Mouse (Mus musculus): ENCODE measurements around the gene Ptgfrn.

Ptgfrn gene

DNA sequence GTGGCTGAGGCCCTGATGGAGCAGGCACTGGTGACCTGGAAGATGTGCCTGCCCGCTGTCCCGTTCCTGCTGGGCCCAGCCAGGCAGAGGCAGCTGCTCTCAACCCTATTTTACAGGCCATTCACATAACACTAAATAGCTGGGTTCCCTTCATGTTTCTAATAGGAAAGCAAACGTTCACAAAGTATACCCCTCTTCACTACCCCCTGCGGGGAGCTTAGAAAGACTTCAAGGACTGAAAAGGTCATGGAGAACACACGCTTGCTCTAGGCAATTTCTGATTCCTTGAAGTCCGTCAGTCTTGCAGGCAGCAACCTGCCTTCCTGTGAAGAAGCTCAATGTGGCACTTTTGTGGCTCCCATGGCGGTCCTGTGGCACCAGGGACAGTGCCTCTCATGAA is 68.1 kb downstream of the Ptgfrn start:
- no peak for DNase-seq (ENCODE audit: low read depth, low spot score)

DNA sequence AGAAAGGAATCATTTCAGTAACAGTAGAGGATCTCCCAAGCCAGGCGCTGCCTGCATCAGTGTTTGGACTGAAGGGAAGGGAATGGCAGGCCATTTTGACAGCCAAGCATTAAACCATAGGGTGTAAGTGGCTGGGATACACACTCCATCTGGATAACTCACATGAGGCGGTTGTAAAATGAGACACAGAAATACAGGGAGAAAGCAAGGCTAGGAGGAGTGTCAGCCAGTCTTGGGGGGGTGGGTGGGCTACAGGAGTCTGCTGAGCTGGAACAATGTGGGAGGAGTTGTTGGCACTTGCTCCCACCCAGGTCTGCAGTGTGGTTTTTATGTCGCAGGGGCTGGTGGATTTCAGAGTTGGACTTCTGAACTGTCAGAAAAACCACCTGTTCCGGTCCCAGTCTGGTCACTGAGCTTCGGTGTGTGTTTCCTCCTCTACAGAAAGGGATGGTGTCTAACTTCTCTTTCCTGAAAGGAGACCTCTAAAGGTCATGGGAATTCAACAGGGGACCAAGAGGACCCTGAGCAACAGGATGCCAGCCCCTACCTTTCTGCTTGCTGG is 72.0 kb downstream of the Ptgfrn start:
- DNase-seq (ENCODE audit: low read depth, low spot score), result no peak

DNA sequence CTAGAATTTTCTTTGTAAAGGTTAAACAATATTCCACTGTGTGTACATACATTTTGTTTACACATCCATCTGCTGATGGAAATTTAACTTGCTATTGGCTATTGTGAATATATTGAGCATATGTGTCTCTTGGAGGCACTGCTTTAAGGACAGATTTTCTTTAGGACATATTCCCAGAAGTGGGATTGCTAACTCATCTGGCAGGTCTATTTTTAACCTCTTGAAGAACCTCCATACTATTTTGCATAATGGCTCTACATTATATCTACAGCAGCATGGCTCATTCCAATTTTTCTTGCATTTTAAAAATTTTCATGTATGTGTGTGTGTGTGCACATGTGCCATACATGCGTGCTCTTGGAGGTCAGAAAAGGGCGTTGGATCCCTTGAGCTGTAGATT is 74.1 kb downstream of the Ptgfrn start:
- no peak for DNase-seq (ENCODE audit: low read depth, low spot score)

DNA sequence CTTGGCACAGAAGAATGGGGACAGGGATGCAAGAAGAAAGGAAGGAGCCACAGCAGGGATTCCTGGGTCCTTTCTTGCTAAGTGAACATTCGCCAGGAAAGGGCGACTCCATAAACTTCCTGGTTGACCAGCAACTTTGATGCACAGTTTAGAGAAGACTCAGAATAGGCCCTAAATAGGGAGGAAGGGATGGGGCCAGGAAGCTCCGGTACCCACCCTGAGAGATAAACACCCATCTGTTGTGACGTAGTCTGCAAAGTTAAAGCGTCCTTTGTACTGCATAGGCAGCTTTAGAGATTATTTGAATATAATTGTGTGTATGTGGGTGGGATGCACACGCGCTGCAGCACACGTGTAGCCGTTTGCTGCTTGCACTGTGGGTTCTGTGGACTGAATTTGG is 75.6 kb downstream of the Ptgfrn start:
- no peak for DNase-seq (ENCODE audit: low read depth, low spot score)

DNA sequence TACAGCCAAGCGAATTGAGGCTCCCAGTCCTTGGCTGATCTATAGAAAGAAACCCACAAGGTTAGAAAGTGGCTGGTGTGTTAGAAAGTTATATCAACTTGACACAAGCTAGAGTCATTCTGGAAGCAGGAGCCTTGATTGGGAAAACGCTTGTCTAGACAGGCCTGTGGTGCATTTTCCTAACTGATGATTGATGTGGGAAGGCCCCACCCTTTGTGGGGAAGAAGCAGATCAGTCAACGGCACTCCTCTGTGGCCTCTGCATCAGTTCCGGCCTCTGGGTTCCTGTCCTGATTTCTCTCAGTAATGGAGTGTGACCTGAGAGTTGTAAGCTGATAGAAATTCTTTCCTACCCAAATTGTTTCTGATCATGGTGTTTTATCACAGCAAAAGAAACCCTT is 76.4 kb downstream of the Ptgfrn start:
- no peak for DNase-seq (ENCODE audit: low read depth, low spot score)

DNA sequence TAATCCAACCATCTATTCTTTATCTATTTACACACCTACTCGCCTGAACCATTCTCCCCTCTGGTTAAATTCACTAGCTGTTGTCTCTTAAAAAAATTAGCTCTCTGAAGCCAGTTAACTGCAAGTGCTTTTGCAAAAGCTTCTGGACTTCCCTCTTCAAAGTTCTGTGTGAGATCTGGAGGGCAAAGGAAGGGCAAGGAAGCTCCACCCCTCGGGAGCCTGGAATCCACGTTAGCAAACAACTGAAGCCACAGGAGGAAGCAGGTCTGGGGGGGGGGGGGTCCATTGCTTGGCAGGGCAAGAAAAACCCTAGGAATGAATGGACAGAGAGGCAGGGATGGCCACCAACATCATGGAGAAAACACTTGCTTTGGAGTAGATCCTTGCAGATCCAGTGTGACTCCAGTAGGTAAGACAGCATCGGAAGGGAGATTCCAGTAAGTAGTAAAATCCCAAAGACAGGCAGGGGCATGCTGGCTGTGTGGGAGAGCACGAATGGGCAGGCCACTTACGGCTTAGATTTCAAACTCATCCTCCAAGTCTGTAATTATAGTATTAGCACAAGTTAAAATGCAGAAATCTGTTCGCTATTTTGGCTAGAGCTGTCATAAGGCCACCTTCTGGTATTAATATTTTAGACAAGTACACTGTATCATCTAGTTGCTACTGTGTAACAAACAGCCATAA is 78.5 kb downstream of the Ptgfrn start:
- DNase-seq (ENCODE audit: low read depth, low spot score), result no peak

DNA sequence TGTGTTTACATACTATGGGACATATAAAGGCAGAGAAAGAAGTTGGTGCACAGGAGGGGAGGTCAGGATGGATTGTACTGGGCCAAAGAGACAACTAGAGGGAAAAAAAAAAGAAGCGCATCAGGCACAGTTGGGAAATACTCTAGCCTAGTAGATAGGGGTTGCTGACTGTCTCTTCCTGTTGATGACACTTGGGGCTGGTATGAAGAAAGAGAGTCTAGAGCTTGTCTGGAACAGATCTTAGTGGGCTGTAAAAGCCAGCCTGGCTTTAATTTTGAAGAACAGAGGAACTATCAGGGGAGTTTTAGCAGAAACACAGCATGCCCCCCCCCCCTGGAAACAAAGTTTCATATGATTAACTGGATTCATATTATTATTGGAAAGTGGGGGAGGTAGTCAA is 79.4 kb downstream of the Ptgfrn start:
- no peak for DNase-seq (ENCODE audit: low read depth, low spot score)

DNA sequence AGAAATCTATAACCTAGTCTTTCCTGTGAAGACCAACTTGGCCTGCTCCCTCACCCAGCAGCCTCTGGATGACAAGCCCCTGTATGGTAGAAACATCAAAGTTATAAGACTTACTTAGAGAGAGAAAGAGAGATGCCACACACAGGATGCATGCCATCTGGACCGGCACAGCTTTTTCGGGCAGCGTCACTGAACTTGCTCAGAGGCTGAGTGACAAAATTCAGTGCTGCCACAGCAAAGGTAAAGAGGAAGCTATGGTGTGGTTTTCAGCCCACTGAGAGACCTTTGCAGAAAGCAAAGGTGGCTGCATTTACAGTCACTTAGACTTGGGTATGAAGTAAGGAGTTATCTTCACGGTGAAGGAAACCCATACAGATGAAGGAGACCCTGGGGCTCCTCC is 80.7 kb downstream of the Ptgfrn start, which contains the start of gene Cd101:
Gene Cd101 (minus strand): TSS at position 218 of the 400 bp plus-strand sequence.
- no peak for DNase-seq (ENCODE audit: low read depth, low spot score)

DNA sequence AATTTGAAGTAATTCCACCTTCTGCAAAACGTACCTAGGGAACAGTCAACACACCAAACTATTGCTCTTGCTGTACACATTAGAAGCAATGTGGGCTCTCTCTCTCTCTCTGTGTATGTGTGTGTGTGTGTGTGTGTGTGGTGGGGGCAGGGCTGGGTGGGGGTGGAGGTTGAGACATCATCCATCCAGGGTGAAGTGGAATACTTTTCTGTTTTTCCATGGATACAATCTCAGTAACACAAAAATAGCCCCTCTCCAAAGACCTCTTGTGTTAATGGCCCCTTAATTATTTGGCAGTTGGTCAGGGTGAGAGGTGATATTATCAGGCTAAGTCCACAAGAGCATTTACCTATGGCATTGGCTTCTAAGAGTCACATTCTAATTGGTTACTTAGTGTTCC is 83.3 kb downstream of the Ptgfrn start:
- no peak for DNase-seq (ENCODE audit: low read depth, low spot score)

DNA sequence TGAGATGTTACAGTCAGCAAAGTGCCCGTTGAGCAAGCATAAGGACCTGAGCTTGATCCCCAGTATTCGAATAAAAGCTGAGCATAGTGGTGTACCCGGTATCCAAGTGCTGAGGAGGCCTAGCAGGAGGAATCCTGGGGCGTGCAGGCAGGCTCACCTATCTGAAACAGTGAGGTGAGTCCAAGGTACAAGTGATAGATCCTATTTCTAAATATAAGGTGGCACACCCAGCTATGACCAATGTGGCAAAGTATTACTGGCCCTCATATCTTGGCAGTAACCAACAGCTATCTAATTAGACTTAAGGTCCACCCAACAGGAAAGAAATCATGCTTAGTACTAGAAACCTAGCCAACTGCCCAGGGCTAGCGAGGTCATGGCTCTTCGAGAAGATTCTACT is 87.1 kb downstream of the Ptgfrn start:
- DNase-seq (ENCODE audit: low read depth, low spot score), result no peak

DNA sequence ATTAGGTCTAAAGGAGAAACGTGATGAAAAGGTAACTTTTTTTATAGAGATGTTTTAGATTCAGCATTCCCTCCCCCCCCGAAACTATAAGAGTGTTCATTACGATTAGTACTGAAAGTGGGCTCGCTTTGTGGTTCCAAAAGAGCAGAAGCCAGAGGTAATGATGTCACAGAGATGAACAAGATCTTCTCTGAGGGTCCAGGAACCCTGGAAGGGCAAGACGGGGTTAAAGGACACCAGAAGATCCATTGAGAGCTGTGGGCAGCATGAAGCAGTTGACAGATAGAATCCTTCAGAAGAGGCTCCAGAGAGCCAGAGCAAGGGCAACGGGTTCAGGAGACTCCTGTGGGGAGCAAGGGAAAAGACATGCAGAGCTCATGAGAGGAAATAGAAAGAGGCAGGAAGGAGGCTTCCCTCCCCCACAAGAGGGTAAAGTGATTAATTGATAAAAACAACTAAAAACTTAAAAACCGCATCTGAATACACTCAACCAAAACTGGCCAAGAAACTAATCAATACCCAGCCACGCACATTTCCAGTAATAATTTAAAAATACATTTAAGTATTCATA is 88.5 kb downstream of the Ptgfrn start:
- no peak for DNase-seq (ENCODE audit: low read depth, low spot score)

DNA sequence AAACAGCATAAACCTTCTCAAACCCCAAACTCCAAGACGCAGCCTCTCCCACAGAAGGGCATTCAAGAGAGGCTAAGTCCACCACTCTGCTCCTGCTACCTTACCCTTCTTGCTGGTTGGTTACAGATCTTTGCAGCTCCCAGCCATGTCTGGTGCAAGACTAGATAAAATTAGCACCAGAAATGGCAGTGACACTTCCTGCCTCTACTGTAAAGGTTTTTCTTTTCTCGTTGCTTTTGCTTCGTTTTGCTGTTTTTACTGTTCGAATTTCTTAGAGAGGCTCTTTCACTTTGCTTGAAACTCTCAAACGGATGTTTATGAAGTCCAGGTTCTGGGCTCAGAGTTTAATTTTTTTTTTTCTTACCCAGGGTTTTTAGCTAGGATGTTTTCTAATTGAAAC is 89.0 kb downstream of the Ptgfrn start:
- DNase-seq (ENCODE audit: low read depth, low spot score), result no peak

DNA sequence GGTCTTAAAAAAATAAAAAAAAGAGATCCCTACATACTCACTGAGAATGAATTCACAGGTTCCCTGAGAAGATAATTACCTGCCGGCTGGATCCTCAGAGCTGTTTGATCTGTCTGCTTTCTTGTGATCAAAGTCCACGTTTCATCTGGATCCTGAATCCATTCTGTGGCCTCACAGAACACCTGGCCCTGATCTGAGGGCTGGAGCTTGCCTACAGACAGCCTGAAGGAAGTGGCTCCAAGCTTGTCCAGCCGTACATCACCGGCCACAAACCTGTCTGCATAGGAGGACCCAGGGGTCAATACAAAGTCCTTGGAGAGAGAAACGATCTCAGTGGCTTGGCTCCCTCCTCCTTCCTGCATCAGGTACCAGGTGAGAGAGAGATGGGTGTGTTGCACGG is 91.6 kb downstream of the Ptgfrn start:
- DNase-seq (ENCODE audit: low read depth, low spot score), result no peak

DNA sequence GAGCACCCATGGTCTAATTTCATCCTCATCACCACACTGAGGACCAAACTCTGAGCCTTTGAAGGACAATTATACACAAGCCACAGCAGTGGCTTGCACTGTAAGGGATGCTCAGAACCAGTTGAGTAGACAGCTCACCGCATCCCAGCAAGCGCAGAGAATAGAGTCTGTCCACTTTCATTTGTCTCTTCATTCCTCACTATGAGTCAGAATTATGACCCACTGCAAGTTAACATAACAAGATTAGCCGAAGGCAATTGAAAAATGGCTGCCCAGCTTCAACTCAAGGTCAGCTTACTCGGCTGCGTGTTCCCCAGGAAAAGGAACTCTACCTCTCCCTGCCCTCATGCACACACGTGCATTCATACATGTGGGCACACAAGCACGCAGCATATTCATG is 94.0 kb downstream of the Ptgfrn start:
- no peak for DNase-seq (ENCODE audit: low read depth, low spot score)

DNA sequence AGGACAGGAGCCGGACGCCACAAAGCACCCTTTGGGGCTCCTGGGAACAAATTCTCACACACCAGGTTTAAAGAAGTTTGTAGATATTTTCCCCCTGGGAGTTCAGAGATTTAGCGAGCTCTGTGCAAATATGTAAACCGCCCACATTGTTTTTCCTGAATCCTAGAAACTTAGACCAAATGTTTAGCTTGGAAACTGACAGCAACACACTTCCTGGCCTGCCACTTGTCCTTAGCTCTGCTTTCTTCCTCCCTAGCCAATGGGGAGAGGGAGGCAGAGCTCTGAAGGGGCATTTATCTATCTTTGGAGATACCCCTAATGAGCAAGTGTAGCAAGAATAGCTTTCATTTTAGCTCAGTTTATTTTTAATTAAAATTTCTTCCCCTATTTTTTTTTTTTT is 94.8 kb downstream of the Ptgfrn start:
- no peak for DNase-seq (ENCODE audit: low read depth, low spot score)

DNA sequence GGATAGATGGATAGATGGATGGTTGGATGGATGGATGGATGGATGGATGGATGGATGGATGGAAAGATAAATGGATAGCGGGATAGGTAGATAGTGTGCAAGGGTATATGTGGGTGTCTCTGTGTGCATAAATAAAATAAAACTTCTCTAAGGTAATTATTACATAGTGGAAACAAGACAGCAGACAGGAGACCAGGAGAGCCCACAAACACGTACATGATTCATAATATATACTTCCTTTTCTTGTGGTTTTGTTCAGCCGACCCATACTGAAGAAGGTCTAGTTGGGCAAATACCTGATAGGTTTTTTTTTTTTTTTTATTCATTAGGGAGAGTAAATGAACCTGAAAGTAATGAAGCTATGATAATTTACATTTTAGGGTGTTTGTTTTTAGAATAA is 96.5 kb downstream of the Ptgfrn start:
- no peak for DNase-seq (ENCODE audit: low read depth, low spot score)

DNA sequence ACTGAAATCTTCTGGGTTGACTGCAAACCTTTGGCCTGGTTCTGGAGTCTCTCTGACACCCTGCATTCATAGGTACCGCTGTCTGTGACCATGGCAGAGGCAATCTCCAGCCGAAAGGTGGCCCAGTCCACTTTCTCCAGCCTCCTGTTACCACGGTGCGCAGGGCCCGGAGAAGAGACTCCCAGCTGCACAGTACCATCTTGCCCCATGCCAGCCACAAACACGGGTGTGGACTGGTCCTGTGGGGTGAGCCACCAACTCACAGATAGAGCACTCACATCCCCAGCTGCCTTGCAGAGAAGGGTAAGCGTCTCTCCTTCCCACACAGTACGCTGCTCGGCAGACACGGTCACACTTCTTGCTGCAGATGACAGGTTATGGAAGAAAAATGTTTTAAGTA is 97.1 kb downstream of the Ptgfrn start:
- DNase-seq (ENCODE audit: low read depth, low spot score), result no peak

DNA sequence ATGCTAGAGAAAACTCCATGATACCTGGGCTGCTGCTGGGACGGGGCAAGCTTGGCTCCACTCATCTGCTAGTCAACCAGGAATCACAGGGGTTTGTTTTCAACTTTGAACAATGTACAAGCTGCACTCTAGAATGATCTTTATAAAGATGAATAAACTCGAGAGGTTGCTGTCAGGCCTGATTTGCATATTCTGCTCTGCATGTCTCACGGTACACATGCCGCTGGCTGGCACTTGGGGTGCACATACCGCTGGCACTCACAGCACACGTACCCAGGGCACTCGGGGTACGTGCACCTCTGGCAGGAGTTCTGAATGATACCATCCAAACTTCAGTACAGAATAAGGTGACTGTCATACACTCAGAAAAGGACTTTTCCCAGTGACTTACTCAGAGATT is 97.5 kb downstream of the Ptgfrn start:
- DNase-seq (ENCODE audit: low read depth, low spot score), result no peak

DNA sequence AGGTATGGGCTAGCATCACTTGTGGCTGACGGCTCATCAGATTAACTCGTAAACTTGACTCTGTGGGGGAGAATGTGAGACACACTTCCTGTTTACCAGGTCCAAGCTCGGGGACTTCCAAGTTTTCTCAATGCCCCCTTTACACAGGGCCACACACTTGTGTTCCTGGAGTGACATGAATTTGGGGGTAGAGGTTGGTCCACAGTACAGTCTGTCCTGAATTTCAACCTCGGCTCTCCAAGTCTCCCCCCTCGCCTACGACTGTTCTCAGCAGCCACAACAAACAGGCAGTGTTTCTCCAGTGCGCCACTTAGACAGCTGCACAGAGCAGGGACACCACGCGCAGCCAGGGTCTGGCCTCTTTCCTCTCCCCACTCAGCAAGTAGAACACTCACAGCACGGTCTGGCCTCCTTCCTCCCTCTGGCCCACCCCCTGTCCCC is 97.9 kb downstream of the Ptgfrn start:
- DNase-seq (ENCODE audit: low read depth, low spot score), result no peak

DNA sequence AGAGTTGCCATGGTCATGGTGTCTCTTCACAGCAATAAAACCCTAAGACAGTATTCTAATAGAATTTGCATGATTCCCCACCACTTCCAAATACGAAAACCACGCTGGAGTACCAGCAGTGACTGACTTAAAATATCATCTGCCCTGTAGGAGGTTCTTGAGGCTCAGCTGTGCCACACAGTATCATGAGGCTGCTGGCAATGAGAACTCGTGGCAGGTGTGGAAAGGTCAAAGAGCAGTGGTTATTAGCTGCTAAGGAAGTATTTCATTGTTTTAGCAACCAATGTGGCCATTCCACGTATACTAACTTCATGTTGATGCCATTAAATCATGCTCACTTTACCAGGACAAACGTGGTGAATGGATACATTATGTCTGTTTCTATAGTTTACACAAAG is 98.9 kb downstream of the Ptgfrn start:
- no peak for DNase-seq (ENCODE audit: low read depth, low spot score)

DNA sequence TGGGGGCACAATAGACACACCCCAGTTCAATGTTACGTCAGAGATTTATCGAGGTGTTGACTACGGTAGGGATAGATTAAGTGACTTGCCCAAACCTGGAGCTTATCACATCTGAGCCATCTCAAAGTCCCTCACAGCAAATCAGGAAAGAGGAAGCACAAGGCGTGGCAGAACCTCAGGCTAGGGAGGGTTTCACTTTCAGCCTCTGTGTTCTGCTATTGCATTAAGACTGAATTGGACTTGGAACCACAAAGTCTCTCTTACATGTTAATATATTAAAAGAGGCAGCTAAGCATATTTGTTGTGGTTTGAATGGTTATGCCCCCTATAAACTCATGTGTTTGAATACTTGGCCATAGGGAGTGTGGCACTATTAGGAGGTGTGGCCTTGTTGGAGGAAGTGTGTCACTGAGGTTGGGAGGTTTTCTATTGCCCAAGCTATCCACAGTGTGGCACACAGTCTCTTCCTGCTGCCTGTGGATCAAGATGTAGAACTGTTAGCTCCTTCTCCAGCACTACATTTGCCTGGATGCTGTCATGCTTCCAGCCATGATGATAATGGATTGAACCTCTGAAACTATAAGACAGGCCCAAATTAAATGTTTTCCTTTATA is 99.4 kb downstream of the Ptgfrn start:
- no peak for DNase-seq (ENCODE audit: low read depth, low spot score)

DNA sequence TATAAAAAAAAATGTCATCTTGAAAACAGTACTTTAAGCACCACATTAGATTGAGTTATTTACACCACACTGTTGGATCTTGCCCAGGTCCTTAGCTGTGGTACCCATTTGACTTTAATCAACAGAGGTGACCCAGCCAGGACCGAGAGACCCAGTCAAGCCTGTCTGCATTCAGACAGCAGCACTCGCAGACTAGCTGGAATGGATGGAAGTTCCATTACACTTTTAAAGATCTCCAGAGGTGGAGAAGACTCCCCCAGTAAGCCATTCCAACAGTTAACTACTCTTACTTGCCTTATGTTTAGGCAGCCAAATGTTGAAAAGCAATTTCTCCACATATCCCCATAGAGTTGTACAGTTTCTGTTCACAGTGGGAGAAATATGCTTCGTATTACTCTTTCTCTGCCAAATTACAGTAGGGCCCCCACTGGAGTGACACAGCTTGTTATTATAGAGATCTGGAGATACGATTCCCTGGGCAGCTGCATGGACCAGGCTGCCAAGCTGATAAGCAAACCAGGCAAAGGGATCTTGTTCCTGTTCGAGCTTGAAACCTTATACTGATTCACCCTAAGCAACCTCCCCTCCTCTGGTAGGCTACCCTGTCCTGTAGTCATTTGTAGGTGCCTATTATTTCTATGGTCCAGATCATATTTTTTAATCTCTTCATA is 102.8 kb downstream of the Ptgfrn start:
- DNase-seq (ENCODE audit: low read depth, low spot score), result no peak

Measured in brain, embryonic 18.5 days (tissue).